Mouse (Mus musculus): Measurements from ENCODE around the gene Cracr2b. TPM values are rescaled to one million over a fixed set of nuclear protein-coding genes. Genes with fewer than 3 reads are reported as not detected.

Gene Cracr2b
- polyA plus RNA-seq (2012; rRNA removed), result 24.0 and 25.8 TPM in 2 replicates

GRCm38 (mm10) chr7:141460391-141461113 lies at the start of gene Cracr2b:
Gene Cracr2b (plus strand): TSS chr7:141461094.
- DNase-seq (ENCODE audit: low spot score), result no peak

GRCm38 (mm10) chr7:141411667-141412066 lies 49.2 kb upstream of the Cracr2b start:
- DNase-seq (ENCODE audit: low spot score), result no peak

- DNase-seq (ENCODE audit: low spot score), result no peak
Measured at GRCm38 (mm10) chr7:141413331-141413730, 47.6 kb upstream of the Cracr2b start.

- DNase-seq (ENCODE audit: low spot score), result peak; percentile 96
Measured at GRCm38 (mm10) chr7:141413809-141414584, 46.9 kb upstream of the Cracr2b start, which contains the start of gene Gatd1. Gene Gatd1 (minus strand): TSS chr7:141414136.

- no peak for DNase-seq (ENCODE audit: low spot score)
Measured at GRCm38 (mm10) chr7:141416144-141416841, 44.6 kb upstream of the Cracr2b start.

GRCm38 (mm10) chr7:141417731-141418681 lies 42.9 kb upstream of the Cracr2b start:
- DNase-seq (ENCODE audit: low spot score), result no peak

GRCm38 (mm10) chr7:141418970-141419369 lies 41.9 kb upstream of the Cracr2b start:
- DNase-seq (ENCODE audit: low spot score), result no peak

GRCm38 (mm10) chr7:141420030-141420702 lies 40.7 kb upstream of the Cracr2b start:
- DNase-seq (ENCODE audit: low spot score), result no peak

- no peak for DNase-seq (ENCODE audit: low spot score)
Measured at GRCm38 (mm10) chr7:141423811-141424210, 37.1 kb upstream of the Cracr2b start.

GRCm38 (mm10) chr7:141426948-141427730 lies 33.8 kb upstream of the Cracr2b start:
- DNase-seq (ENCODE audit: low spot score), result no peak

GRCm38 (mm10) chr7:141428701-141429100 lies 32.2 kb upstream of the Cracr2b start:
- no peak for DNase-seq (ENCODE audit: low spot score)

GRCm38 (mm10) chr7:141429310-141429709 lies 31.6 kb upstream of the Cracr2b start, which contains the start of gene Cend1:
Gene Cend1 (minus strand): TSS chr7:141429491.
- DNase-seq (ENCODE audit: low spot score), result no peak

GRCm38 (mm10) chr7:141429840-141430584 lies 30.9 kb upstream of the Cracr2b start:
- no peak for DNase-seq (ENCODE audit: low spot score)

GRCm38 (mm10) chr7:141430585-141431240 lies 30.2 kb upstream of the Cracr2b start:
- no peak for DNase-seq (ENCODE audit: low spot score)

GRCm38 (mm10) chr7:141431434-141432185 lies 29.3 kb upstream of the Cracr2b start:
- no peak for DNase-seq (ENCODE audit: low spot score)

- no peak for DNase-seq (ENCODE audit: low spot score)
Measured at GRCm38 (mm10) chr7:141432186-141432611, 28.7 kb upstream of the Cracr2b start.

GRCm38 (mm10) chr7:141432741-141433516 lies 28.0 kb upstream of the Cracr2b start:
- no peak for DNase-seq (ENCODE audit: low spot score)

Measured in urinary bladder, adult 2 months (tissue).